Comparison of ENCODE assay signal across 9 mouse cellular contexts in the genomic region with DNA sequence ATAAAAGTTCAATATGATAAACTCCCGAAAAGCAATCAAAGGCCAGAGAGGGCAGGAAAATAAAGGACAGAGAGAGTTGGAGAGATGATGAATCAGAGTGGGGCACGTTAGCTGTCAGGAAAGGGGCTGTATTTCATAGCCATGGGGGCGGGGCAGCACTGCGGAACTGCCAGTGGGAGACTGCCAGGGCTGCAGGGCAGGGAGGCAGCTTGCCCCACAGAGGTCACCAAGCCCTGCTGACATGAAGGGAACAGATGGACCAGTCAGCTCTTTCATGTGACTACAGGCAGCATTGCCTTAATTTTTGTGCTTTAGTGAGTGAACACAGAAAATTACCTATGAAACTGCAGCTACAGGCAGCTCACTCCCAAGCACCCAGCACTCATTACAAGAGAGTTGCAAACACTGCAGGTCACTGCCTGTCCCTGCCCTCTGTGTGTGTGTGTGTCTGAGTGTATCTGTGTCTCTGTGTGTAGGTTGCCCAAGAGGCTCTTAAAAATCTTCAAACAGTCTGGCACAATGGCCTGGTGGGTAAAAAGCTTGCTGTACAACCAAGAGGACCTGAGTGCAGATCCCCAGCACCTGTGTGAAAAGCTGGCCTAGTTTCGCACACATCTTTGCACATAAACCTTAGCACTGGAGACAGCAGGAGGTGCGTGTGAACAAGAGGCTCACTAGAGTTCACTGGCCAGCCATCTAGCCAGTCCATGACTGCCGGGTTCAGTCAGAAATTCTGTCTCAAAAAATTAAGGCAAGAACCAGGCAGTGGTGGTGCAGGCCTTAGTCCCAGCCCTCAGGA.
DNase-seq lines count a peak whose midpoint lies in the region; ATAC-seq and TF ChIP-seq lines count a peak whose summit lies in the region.
"Had no signal": no experiment of that assay in that cellular context is flagged by ENCODE, and none has a peak within 500 bp of the region (broad histone marks: within the 10 kb centered on the region; RNA-seq: fewer than 3 reads in every experiment).

No protein-coding gene starts in this region.

- no peaks in the 10 kb centered on the region for H3K27me3 ChIP-seq in lung, embryonic 14.5 days (ENCODE audit: insufficient read depth, low read length)
- no peaks in the 10 kb centered on the region for H3K27me3 ChIP-seq in hindbrain, embryonic 13.5 days
- H3K27me3 ChIP-seq in neural tube, embryonic 11.5 days (ENCODE audit: control insufficient read depth, insufficient read depth, low read length), result no peaks in the 10 kb centered on the region
- H3K27me3 ChIP-seq in heart, embryonic 11.5 days (ENCODE audit: control insufficient read depth, insufficient read depth, low read length), result no peaks in the 10 kb centered on the region

- no peaks in the 10 kb centered on the region for H3K4me1 ChIP-seq in lung, embryonic 14.5 days (ENCODE audit: insufficient read depth)
- peaks cover 18% of the 10 kb centered on the region for H3K4me1 ChIP-seq in hindbrain, embryonic 13.5 days (replicated peaks)
- peaks cover 4% of the 10 kb centered on the region; the same call in 1 of the 2 replicates for H3K4me1 ChIP-seq in neural tube, embryonic 11.5 days (ENCODE audit: control insufficient read depth, insufficient read depth, low read length)
- no peaks in the 10 kb centered on the region for H3K4me1 ChIP-seq in heart, embryonic 11.5 days (ENCODE audit: control insufficient read depth, insufficient read depth, low read length)

- H3K9me3 ChIP-seq in lung, embryonic 14.5 days (ENCODE audit: low read depth, low read length), result no peaks in the 10 kb centered on the region
- no peaks in the 10 kb centered on the region for H3K9me3 ChIP-seq in hindbrain, embryonic 13.5 days
- no peaks in the 10 kb centered on the region for H3K9me3 ChIP-seq in neural tube, embryonic 11.5 days (ENCODE audit: control insufficient read depth, low read length)
- H3K9me3 ChIP-seq in heart, embryonic 11.5 days (replicated peaks; ENCODE audit: control insufficient read depth, low read length), result no peaks in the 10 kb centered on the region

- no peak for TF ChIP-seq POLR2A in brain, embryonic 14.5 days (IDR thresholded peaks at IDR 0.05; ENCODE audit: borderline replicate concordance, extremely low read depth, insufficient read depth, insufficient read length, poor library complexity, severe bottlenecking)

- H3K36me3 ChIP-seq in lung, embryonic 14.5 days (ENCODE audit: insufficient read depth), result no peaks in the 10 kb centered on the region
- no peaks in the 10 kb centered on the region for H3K36me3 ChIP-seq in hindbrain, embryonic 13.5 days
- H3K36me3 ChIP-seq in neural tube, embryonic 11.5 days (ENCODE audit: control insufficient read depth, insufficient read depth, low read length), result no peaks in the 10 kb centered on the region
- H3K36me3 ChIP-seq in heart, embryonic 11.5 days (ENCODE audit: control insufficient read depth, insufficient read depth, low read length), result no peaks in the 10 kb centered on the region

- peak; percentile 24 for DNase-seq in lung, embryonic 14.5 days
- DNase-seq in lung, postnatal 14 days, result no peak
- DNase-seq in brain, embryonic 14.5 days (ENCODE audit: low read depth), result peak; percentile 45
- DNase-seq in neural tube, embryonic 11.5 days (ENCODE audit: low spot score), result no peak
- DNase-seq in layer of hippocampus, adult 9-11 months, result no peak
- DNase-seq in left cerebral cortex, adult 11 months (ENCODE audit: low spot score), result no peak

- no peak overlapping the region for H3K27ac ChIP-seq in lung, embryonic 14.5 days (ENCODE audit: low read depth)
- H3K27ac ChIP-seq in hindbrain, embryonic 13.5 days, result no peak overlapping the region
- H3K27ac ChIP-seq in neural tube, embryonic 11.5 days (ENCODE audit: low read depth, low read length), result 0 out of 2 replicates have a peak overlapping the region, but pooled peaks have one; percentile 53
- H3K27ac ChIP-seq in heart, embryonic 11.5 days (ENCODE audit: low read depth, low read length), result no peak overlapping the region

- no peak for TF ChIP-seq CTCF in lung, embryonic 14.5 days (IDR thresholded peaks at IDR 0.05; ENCODE audit: low read depth)
- no peak for TF ChIP-seq CTCF in brain, embryonic 14.5 days (IDR thresholded peaks at IDR 0.05; ENCODE audit: borderline replicate concordance, extremely low read depth, insufficient read depth, insufficient read length)

- H3K9ac ChIP-seq in lung, embryonic 14.5 days, result no peak overlapping the region
- 0 out of 2 replicates have a peak overlapping the region, but pooled peaks have one; percentile 2 for H3K9ac ChIP-seq in hindbrain, embryonic 13.5 days
- H3K9ac ChIP-seq in neural tube, embryonic 11.5 days (ENCODE audit: low read length), result no peak overlapping the region
- no peak overlapping the region for H3K9ac ChIP-seq in heart, embryonic 11.5 days (ENCODE audit: low read depth, low read length)

- no peak for ATAC-seq in lung, embryonic 14.5 days (ENCODE audit: insufficient read depth)
- ATAC-seq in hindbrain, embryonic 13.5 days (ENCODE audit: low FRiP score), result no peak
- ATAC-seq in neural tube, embryonic 11.5 days (ENCODE audit: insufficient read depth, low FRiP score, low TSS enrichment), result no peak
- ATAC-seq in heart, embryonic 11.5 days (replicated peaks; ENCODE audit: insufficient number of reproducible peaks, low FRiP score, low TSS enrichment), result no peak

- no peak overlapping the region for H3K4me2 ChIP-seq in lung, embryonic 14.5 days
- H3K4me2 ChIP-seq in hindbrain, embryonic 13.5 days, result no peak overlapping the region
- H3K4me2 ChIP-seq in neural tube, embryonic 11.5 days (ENCODE audit: low read depth), result no peak overlapping the region
- H3K4me2 ChIP-seq in heart, embryonic 11.5 days, result no peak overlapping the region

- H3K4me3 ChIP-seq in lung, embryonic 14.5 days (ENCODE audit: low read depth, low read length), result no peak overlapping the region
- H3K4me3 ChIP-seq in hindbrain, embryonic 13.5 days, result no peak overlapping the region
- no peak overlapping the region for H3K4me3 ChIP-seq in neural tube, embryonic 11.5 days (ENCODE audit: low read depth, low read length)
- H3K4me3 ChIP-seq in heart, embryonic 11.5 days (ENCODE audit: low read depth, low read length), result no peak overlapping the region
- H3K4me3 ChIP-seq: erythroblast, embryonic 14.5 days had no signal

- 58% methylated on average over 7 of the region's 7 CpGs for WGBS in lung, embryonic 14.5 days
- WGBS in hindbrain, embryonic 13.5 days, result 54% methylated on average over 7 of the region's 7 CpGs
- WGBS in neural tube, embryonic 11.5 days, result 40% methylated on average over 7 of the region's 7 CpGs
- WGBS in heart, embryonic 11.5 days (ENCODE audit: insufficient replicate concordance), result 64% methylated on average over 7 of the region's 7 CpGs

Comparison
In these comparisons a context has a peak if more than half of its experiments do, and no peak if none do; other contexts are left out.
1. DNase-seq: peak in lung, embryonic 14.5 days (single experiment) and brain, embryonic 14.5 days (single experiment); none in lung, postnatal 14 days (single experiment), neural tube, embryonic 11.5 days (single experiment), layer of hippocampus, adult 9-11 months (single experiment) and left cerebral cortex, adult 11 months (single experiment).